Mouse (Mus musculus) myocyte (in vitro differentiated cells): ENCODE data around the gene Tmprss2. TPM values are rescaled to one million over a fixed set of nuclear protein-coding genes. Genes with fewer than 3 reads are reported as not detected.

ENCODE experiments used
- H3K27me3 ChIP-seq: one replicate; pipeline ENCODE4 v1.6.1; 2011; ENCODE audit not compliant: control insufficient read depth, insufficient read depth, insufficient read length
- H3K36me3 ChIP-seq: one replicate; pipeline ENCODE4 v1.6.1; 2011; ENCODE audit not compliant: control insufficient read depth, insufficient read depth
- H3K4me2 ChIP-seq: one replicate; pipeline ENCODE4 v1.6.1; 2011; ENCODE audit warnings: low read depth, control low read depth
- H3K4me3 ChIP-seq: one replicate; pipeline ENCODE4 v1.5.1; 2011; ENCODE audit warnings: mild to moderate bottlenecking, control low read depth, moderate library complexity
- H3K79me2 ChIP-seq: one replicate; pipeline ENCODE4 v1.6.1; 2011; ENCODE audit not compliant: control insufficient read depth, insufficient read depth
- H3ac ChIP-seq: one replicate; pipeline ENCODE4 v1.6.1; 2011; ENCODE audit not compliant: control insufficient read depth, insufficient read length
- CEBPB ChIP-seq: IDR thresholded peaks from 2 replicates; pipeline ENCODE4 v1.6.1; 2011; ENCODE audit warnings: mild to moderate bottlenecking, moderate library complexity; ENCODE audit not compliant: poor library complexity, insufficient read depth, severe bottlenecking
- E2F4 ChIP-seq: IDR thresholded peaks from one replicate; pipeline ENCODE4 v1.6.1; 2011; ENCODE audit warnings: mild to moderate bottlenecking, control low read depth, moderate library complexity; ENCODE audit not compliant: insufficient read depth
- MAX ChIP-seq: IDR thresholded peaks from one replicate; pipeline ENCODE4 v1.6.1; 2011; ENCODE audit warnings: low read depth, mild to moderate bottlenecking, control low read depth
- MYOD1 ChIP-seq, 3 experiments: IDR thresholded peaks; one replicate each; pipeline ENCODE4 v1.6.1; 2011; ENCODE audit warnings: control low read depth in 2 of 3, low read depth in 2 of 3, mild to moderate bottlenecking in 2 of 3, moderate library complexity in 1 of 3; ENCODE audit not compliant: insufficient read length in 2 of 3, control insufficient read depth in 1 of 3
- MYOG ChIP-seq, 3 experiments: IDR thresholded peaks; one replicate each; pipeline ENCODE4 v1.6.1; 2011; ENCODE audit warnings: control low read depth in 2 of 3, low read depth in 2 of 3, mild to moderate bottlenecking in 2 of 3; ENCODE audit not compliant: insufficient read length in 2 of 3, control insufficient read depth in 1 of 3, insufficient read depth in 1 of 3
- POLR2A ChIP-seq: IDR thresholded peaks from one replicate; pipeline ENCODE4 v1.6.1; 2011; ENCODE audit warnings: low read depth, mild to moderate bottlenecking, control low read depth, moderate library complexity; ENCODE audit not compliant: insufficient read length
- POLR2AphosphoS2 ChIP-seq: IDR thresholded peaks from one replicate; pipeline ENCODE4 v1.6.1; 2011; ENCODE audit warnings: low read depth, control low read depth; ENCODE audit not compliant: insufficient read length
- REST ChIP-seq: IDR thresholded peaks from one replicate; pipeline ENCODE4 v1.6.1; 2011; ENCODE audit warnings: mild to moderate bottlenecking, control low read depth, moderate library complexity; ENCODE audit not compliant: insufficient read depth, insufficient read length
- SRF ChIP-seq: IDR thresholded peaks from one replicate; pipeline ENCODE4 v1.6.1; 2011; ENCODE audit warnings: low read depth; ENCODE audit not compliant: control insufficient read depth, insufficient read length
- TCF12 ChIP-seq: IDR thresholded peaks from one replicate; pipeline ENCODE4 v1.6.1; 2011; ENCODE audit warnings: mild to moderate bottlenecking, control low read depth; ENCODE audit not compliant: poor library complexity, insufficient read depth, severe bottlenecking
- TCF3 ChIP-seq: IDR thresholded peaks from one replicate; pipeline ENCODE4 v1.6.1; 2011; ENCODE audit warnings: low read depth, control low read depth; ENCODE audit not compliant: insufficient read length
- USF1 ChIP-seq: IDR thresholded peaks from one replicate; pipeline ENCODE4 v1.6.1; 2011; ENCODE audit warnings: low read depth, mild to moderate bottlenecking, control low read depth, moderate library complexity
- polyA plus RNA-seq: library from polyadenylated mRNA; unstranded; fragments of >200 nt; fragmentation: generic; extraction: Trizol; gene quantifications from one replicate; pipeline ENCODE4 v1.2.1, GENCODE M21; 2012; ENCODE audit warnings: missing spikeins

Tmprss2 gene
- polyA plus RNA-seq, 1 experiment: 0.05 TPM

DNA sequence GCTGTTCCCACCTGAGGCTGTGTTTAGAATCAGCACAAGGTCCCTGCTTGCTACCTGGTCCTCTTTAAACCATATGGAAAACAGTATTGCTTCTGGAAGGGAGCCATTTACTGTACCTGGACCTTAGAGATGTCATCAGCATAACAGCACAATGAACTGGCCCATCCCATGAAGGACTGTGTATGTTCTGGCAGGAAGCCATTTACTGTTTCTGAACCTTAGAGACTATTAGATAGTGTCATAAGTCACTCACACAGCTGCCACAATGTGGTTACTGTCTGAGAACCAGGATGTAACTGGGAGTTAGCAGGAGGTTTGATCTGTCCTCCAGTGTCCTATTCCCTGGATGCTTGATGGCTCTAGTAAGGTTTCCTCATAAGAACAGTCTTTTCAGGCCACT, 33.7 kb upstream of the Tmprss2 start:
- no peaks in the 10 kb centered on the region for H3K79me2 ChIP-seq
- H3K27me3 ChIP-seq: peaks cover 4% of the 10 kb centered on the region
- no peak overlapping the region for H3K4me3 ChIP-seq
- no peak for TF ChIP-seq SRF
- TF ChIP-seq USF1: no peak
- TF ChIP-seq POLR2AphosphoS2: no peak
- TF ChIP-seq POLR2A: no peak
- no peaks in the 10 kb centered on the region for H3K36me3 ChIP-seq
- H3K4me2 ChIP-seq: no peak overlapping the region
- no peak overlapping the region for H3ac ChIP-seq

DNA sequence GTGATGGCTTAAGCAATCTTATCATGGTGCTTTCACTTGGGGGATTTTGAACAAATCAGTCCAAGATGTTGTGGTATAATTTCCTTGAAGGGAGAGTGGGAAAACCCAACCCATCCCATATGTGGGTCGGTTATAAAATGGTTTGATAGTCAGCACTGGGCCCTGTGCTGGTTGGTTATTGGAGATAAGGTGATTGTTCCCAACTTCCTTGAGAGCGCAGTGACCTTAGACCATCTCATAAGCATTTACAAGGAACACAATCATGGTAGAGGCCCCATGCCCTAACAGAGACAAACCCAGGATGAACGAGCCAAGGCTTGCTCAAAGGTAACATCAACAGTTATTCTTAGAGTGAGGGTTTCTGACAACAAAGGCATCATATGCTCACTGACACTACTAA, 28.6 kb upstream of the Tmprss2 start:
- TF ChIP-seq POLR2A (no peak), E2F4 (no peak), MYOG (IDR thresholded peaks at IDR 0.05; ENCODE audit: control insufficient read depth in 1 of 3, insufficient read depth in 1 of 3, insufficient read length in 2 of 3, low read depth in 2 of 3) (no peak), TCF3 (no peak), SRF (no peak), POLR2AphosphoS2 (no peak), REST (no peak), MYOD1 (IDR thresholded peaks at IDR 0.05; ENCODE audit: control insufficient read depth in 1 of 3, insufficient read length in 2 of 3, low read depth in 2 of 3) (no peak), CEBPB (no peak), USF1 (no peak), TCF12 (no peak), MAX (no peak)
- H3K79me2 ChIP-seq: no peaks in the 10 kb centered on the region
- peaks cover 4% of the 10 kb centered on the region for H3K27me3 ChIP-seq

DNA sequence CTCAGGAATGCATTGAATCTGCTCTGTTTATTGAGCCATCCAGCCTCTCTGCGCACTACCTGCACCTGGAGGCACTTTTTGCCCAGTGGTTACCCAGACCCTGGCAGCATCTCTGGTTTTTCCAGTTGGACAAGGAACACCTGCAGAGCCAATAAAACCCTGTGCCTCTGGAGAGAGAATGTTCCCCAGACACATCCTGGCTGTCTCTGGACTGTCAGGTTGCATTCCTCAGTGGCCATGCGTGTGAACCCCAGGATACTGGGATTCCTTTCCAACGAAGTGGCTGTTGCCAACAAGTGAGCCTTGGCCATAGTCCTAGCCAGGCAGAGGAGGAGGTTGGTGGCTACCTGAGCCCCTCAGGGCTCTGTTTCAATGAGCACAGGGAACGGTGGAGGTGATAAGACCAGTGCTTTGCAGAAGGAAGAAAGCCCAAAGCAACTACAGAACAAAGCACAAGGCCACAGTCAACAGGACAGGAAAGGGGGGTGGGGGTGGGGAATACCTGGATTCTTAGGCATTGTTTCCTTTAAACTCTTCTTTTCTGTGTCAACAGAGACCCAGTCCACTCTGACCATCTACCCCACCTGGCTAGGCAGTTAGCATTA, 22.0 kb upstream of the Tmprss2 start:
- Histone ChIP-seq H3K4me3 (no peak overlapping the region), H3K4me2 (no peak overlapping the region), H3K79me2 (no peaks in the 10 kb centered on the region), H3K36me3 (no peaks in the 10 kb centered on the region), H3ac (no peak overlapping the region), H3K27me3 (no peaks in the 10 kb centered on the region)
- TF ChIP-seq USF1: no peak
- no peak for TF ChIP-seq REST
- no peak for TF ChIP-seq CEBPB
- no peak for TF ChIP-seq SRF

More for the DNA sequence above, 28.6 kb upstream of the Tmprss2 start:
- Histone ChIP-seq H3K4me2 (no peak overlapping the region), H3K36me3 (no peaks in the 10 kb centered on the region), H3K4me3 (no peak overlapping the region), H3ac (no peak overlapping the region)

DNA sequence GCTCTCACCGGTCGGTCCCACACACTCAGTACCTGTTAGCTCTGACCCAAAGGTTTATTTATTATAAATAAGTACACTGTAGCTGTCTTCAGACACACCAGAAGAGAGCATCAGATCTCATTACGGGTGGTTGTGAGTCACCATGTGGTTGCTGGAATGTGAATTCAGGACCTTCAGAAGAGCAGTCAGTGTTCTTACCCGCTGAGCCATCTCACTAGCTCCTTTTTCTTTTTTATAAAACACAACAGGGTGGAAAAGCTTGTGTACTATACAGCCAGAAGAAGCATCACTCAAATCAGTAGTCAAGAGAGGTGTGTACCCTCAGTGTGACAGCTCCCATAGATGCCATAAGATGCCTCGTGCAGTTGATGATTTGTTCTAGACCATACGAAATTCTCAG, 12.2 kb upstream of the Tmprss2 start:
- no peak overlapping the region for H3K4me3 ChIP-seq

DNA sequence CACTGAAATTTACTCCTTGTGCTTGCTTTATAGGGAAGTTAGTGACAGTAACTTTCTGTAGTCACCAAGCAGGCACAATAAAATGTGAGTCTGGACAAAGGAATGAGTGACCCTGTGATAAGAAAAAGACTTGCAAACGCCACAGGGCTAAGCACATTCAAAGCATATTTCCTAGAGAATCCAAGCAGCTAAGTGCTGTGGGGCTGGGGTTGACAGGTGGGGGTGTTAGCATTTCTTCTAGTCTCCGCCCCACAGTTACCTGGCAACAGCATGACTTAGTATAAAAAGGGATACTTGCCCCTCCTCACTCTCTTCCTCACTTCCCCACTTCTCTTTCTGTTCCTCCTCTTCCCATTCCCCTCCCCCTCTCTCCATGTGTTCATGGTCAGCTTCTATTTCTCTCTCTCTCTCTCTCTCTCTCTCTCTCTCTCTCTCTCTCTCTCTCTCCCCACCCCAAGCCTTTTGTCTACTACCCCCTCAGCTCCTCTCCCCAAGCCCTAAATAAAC, 11.4 kb upstream of the Tmprss2 start:
- H3K4me2 ChIP-seq: no peak overlapping the region
- no peaks in the 10 kb centered on the region for H3K79me2 ChIP-seq
- H3K4me3 ChIP-seq: no peak overlapping the region
- no peak overlapping the region for H3ac ChIP-seq
- H3K36me3 ChIP-seq: no peaks in the 10 kb centered on the region
- TF ChIP-seq TCF12: no peak
- TF ChIP-seq E2F4: no peak
- no peak for TF ChIP-seq TCF3
- no peak for TF ChIP-seq MYOD1 (IDR thresholded peaks at IDR 0.05; ENCODE audit: control insufficient read depth in 1 of 3, insufficient read length in 2 of 3, low read depth in 2 of 3)
- no peak for TF ChIP-seq MAX
- no peak for TF ChIP-seq CEBPB
- TF ChIP-seq MYOG (IDR thresholded peaks at IDR 0.05; ENCODE audit: control insufficient read depth in 1 of 3, insufficient read depth in 1 of 3, insufficient read length in 2 of 3, low read depth in 2 of 3): no peak
- no peak for TF ChIP-seq POLR2A
- TF ChIP-seq POLR2AphosphoS2: no peak
- TF ChIP-seq USF1: no peak
- TF ChIP-seq SRF: no peak
- no peak for TF ChIP-seq REST
- no peaks in the 10 kb centered on the region for H3K27me3 ChIP-seq

More for the DNA sequence above, 12.2 kb upstream of the Tmprss2 start:
- H3K79me2 ChIP-seq: no peaks in the 10 kb centered on the region
- no peaks in the 10 kb centered on the region for H3K27me3 ChIP-seq
- H3ac ChIP-seq: no peak overlapping the region
- TF ChIP-seq CEBPB (no peak), E2F4 (no peak), TCF3 (no peak)
- no peaks in the 10 kb centered on the region for H3K36me3 ChIP-seq
- H3K4me2 ChIP-seq: peak overlapping the region; percentile 36
